ENCODE assay signal across 8 mouse cellular contexts in the genomic region with DNA sequence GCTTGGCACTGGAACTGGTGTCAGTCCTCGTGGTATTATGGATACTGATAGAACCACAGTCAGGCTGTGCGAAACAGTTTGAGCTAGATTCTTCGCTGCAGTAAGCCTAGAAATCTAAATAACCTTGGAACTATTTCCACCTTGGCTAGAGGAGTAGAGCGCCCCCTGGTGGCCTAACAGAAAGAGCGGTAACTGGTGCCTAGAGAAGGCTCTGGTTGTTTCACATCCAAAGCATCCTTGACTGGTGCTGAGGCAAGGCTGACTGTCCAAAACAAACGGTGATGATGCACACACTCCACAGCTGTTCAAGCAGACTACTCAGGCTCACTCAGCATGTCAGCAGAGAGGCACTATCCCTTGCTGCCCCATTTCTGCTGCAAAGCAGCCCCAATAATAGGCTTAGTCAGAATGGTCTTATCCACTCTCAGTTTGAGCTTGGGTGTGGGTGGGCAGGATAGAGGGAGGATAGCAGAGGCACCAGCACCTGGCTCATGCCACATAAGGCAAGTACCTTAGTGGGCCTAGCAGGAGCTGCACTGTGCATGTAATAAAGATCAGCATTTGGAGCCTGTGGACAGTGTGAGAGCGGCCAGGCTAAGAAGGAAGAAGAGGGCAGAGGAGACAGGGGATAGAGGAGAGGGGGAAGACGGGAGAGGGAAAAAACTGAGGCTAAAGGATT. TPM values are rescaled to one million over a fixed set of nuclear protein-coding genes. Genes with fewer than 3 reads are reported as not detected.
DNase-seq lines count a peak whose midpoint lies in the region; ATAC-seq and TF ChIP-seq lines count a peak whose summit lies in the region.

No protein-coding gene starts in this region.

- peaks cover 37% of the 10 kb centered on the region for H3K36me3 ChIP-seq in hindbrain, embryonic 10.5 days
- H3K36me3 ChIP-seq in lung, embryonic 14.5 days (ENCODE audit: insufficient read depth): peaks cover 37% of the 10 kb centered on the region

- H3K27me3 ChIP-seq in hindbrain, embryonic 10.5 days (ENCODE audit: insufficient read depth, poor library complexity, severe bottlenecking): no peaks in the 10 kb centered on the region
- H3K27me3 ChIP-seq in lung, embryonic 14.5 days (ENCODE audit: insufficient read depth, low read length): no peaks in the 10 kb centered on the region

- TF ChIP-seq POLR2A in brain, embryonic 14.5 days (IDR thresholded peaks at IDR 0.05; ENCODE audit: borderline replicate concordance, extremely low read depth, insufficient read depth, insufficient read length, poor library complexity, severe bottlenecking): no peak

- no peak overlapping the region for H3K27ac ChIP-seq in hindbrain, embryonic 10.5 days
- no peak overlapping the region for H3K27ac ChIP-seq in lung, embryonic 14.5 days (ENCODE audit: low read depth)

- H3K4me3 ChIP-seq in hindbrain, embryonic 10.5 days: no peak overlapping the region
- no peak overlapping the region for H3K4me3 ChIP-seq in lung, embryonic 14.5 days (ENCODE audit: low read depth, low read length)

- DNase-seq in ES-CJ7 (ENCODE audit: low read depth, low spot score): peak; percentile 74
- peak; percentile 91 for DNase-seq in brain, embryonic 14.5 days (ENCODE audit: low read depth)
- DNase-seq in hindbrain, embryonic 10.5 days (ENCODE audit: low spot score): peak; percentile 76
- DNase-seq in layer of hippocampus, adult 8-10 months (ENCODE audit: low spot score in 2 of 2): peak; percentile 56 to 79
- peak; percentile 90 for DNase-seq in lung, embryonic 14.5 days
- peak; percentile 49 for DNase-seq in ovary, adult 18-20 months (ENCODE audit: low spot score)
- peak; percentile 63 for DNase-seq in thymus, postnatal 25 days

- peak; percentile 86; the same call in 1 of the 2 replicates for TF ChIP-seq CTCF in brain, embryonic 14.5 days (IDR thresholded peaks at IDR 0.05; ENCODE audit: borderline replicate concordance, extremely low read depth, insufficient read depth, insufficient read length)
- peak; percentile 96 for TF ChIP-seq CTCF in lung, embryonic 14.5 days (IDR thresholded peaks at IDR 0.05; ENCODE audit: low read depth)

- no peak overlapping the region for H3K9ac ChIP-seq in lung, embryonic 14.5 days

- ATAC-seq in erythroblast, adult 5-6 weeks (replicated peaks; ENCODE audit: low FRiP score, poor library complexity, severe bottlenecking): peak; percentile 79
- peak; percentile 50; the same call in 1 of the 2 replicates for ATAC-seq in lung, embryonic 14.5 days (ENCODE audit: insufficient read depth)

- H3K4me1 ChIP-seq in hindbrain, embryonic 10.5 days (replicated peaks): peaks cover 5% of the 10 kb centered on the region; the same call in 1 of the 2 replicates
- no peaks in the 10 kb centered on the region for H3K4me1 ChIP-seq in lung, embryonic 14.5 days (ENCODE audit: insufficient read depth)

- WGBS in hindbrain, embryonic 10.5 days: 37% methylated on average over 8 of the region's 8 CpGs
- 29% methylated on average over 8 of the region's 8 CpGs for whole genome bisulfite sequencing in lung, embryonic 14.5 days

- no peaks in the 10 kb centered on the region for H3K9me3 ChIP-seq in hindbrain, embryonic 10.5 days
- no peaks in the 10 kb centered on the region for H3K9me3 ChIP-seq in lung, embryonic 14.5 days (ENCODE audit: low read depth, low read length)

- H3K4me2 ChIP-seq in lung, embryonic 14.5 days: no peak overlapping the region

RNA-seq across cellular contexts. Expression of a gene that starts 23.7 kb away (rescaled TPM):
- polyA plus RNA-seq in brain, embryonic 14.5 days (2012; rRNA removed): 47.6 and 48.3 TPM in 2 replicates
- 5.9 and 7.7 TPM in 2 replicates for total RNA-seq in erythroblast, adult 5-6 weeks (2015; ENCODE audit: low replicate concordance)
- total RNA-seq in erythroblast, adult 5-6 weeks (2017; ENCODE audit: low replicate concordance): 1.1 TPM in 1 of 2 replicates, not detected in the other
- polyA plus RNA-seq in hindbrain, embryonic 10.5 days (2016; fragmentation: Nextera tagmentation; extraction: Ambion mirVana): 54.6 and 63.3 TPM in 2 replicates
- total RNA-seq in layer of hippocampus, adult 8-10 months (2022): 10 to 100 TPM; 13.6 to 17.9 (median 15.4) TPM
- 73.5 and 74.9 TPM in 2 replicates for polyA plus RNA-seq in lung, embryonic 14.5 days (2014; fragmentation: Nextera tagmentation; extraction: Ambion mirVana)

RNA-seq across cellular contexts. Expression of a gene that starts 28.0 kb away (rescaled TPM):
- polyA plus RNA-seq in brain, embryonic 14.5 days (2012; rRNA removed): 32.2 and 35.6 TPM in 2 replicates
- 18.2 and 19.8 TPM in 2 replicates for total RNA-seq in erythroblast, adult 5-6 weeks (2015; ENCODE audit: low replicate concordance)
- total RNA-seq in erythroblast, adult 5-6 weeks (2017; ENCODE audit: low replicate concordance): 18.1 and 20.1 TPM in 2 replicates
- 37.4 and 39.9 TPM in 2 replicates for polyA plus RNA-seq in hindbrain, embryonic 10.5 days (2016; fragmentation: Nextera tagmentation; extraction: Ambion mirVana)
- 10 to 100 TPM; 43.5 to 49.1 (median 46.5) TPM for total RNA-seq in layer of hippocampus, adult 8-10 months (2022)
- polyA plus RNA-seq in lung, embryonic 14.5 days (2014; fragmentation: Nextera tagmentation; extraction: Ambion mirVana): 32.2 and 35.7 TPM in 2 replicates
